Mouse (Mus musculus) heart, postnatal 36 days (tissue): ENCODE results near the gene Smarca4. TPM values are rescaled to one million over a fixed set of nuclear protein-coding genes. Genes with fewer than 3 reads are reported as not detected.

Experiments used
- DNase-seq, 2 experiments: peaks; one replicate each; pipeline ENCODE4 v3.0.0; 2021 to 2022
- intact Hi-C: fragments of 180-260 bp; cut with DNase I; formaldehyde crosslinking; loops from one replicate; pipeline ENCODE4 v1.15.1; 2025
- total RNA-seq, 2 experiments: library from RNA; stranded (reverse); gene quantifications; 2 replicates each; pipeline ENCODE4 v1.2.3; 2021

The Smarca4 gene
- total RNA-seq, 2 experiments from 2014 or later: 48.6 to 51.4 TPM

DNA sequence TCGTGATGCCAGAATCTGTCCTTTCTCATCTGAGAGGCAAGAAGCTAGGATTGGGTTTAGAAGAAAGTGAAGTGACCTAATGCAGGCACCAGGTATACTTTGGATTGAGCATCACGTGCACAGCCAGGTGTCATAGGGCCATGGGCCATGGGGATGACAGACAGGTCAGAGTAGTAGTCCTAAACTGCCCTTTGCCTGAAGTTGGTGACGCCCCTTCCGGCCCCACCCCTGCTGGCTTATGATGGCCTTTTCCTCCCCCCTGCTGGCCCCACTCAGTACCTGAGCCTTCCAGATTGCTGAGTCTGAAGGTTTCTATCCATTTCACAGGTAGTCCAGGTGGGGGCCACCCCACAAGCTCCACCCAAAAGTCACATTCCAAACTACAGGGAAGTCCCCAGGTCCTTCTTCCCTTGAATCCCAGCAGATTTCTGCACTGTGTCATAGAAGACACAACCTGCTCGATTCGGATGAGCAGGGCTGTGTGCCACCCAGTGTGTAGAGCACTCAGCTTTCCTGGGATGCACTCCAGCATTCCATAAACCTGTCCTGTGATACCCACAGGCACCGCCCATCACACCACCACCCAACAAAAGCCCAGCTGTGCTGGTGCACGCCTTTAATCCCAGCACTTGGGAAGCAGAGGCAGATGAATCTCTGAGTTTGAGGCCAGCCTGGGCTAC, 90.8 kb downstream of the Smarca4 start:
- intact Hi-C loops: no loop called here
- no peak for DNase-seq

GRCm38 (mm10) chr9:21709340-21709739, 93.4 kb downstream of the Smarca4 start:
- intact Hi-C loops: no loop called here
- no peak for DNase-seq

GRCm38 (mm10) chr9:21715298-21715697, 99.3 kb downstream of the Smarca4 start:
- DNase-seq: peak in 1 of 2 experiments; percentile 30
- intact Hi-C loops: no loop called here

GRCm38 (mm10) chr9:21717015-21717414, 101.0 kb downstream of the Smarca4 start:
- intact Hi-C loops: no loop called here
- no peak for DNase-seq

- intact Hi-C loops: no loop called here
- DNase-seq: peak in 1 of 2 experiments; percentile 40
Measured at GRCm38 (mm10) chr9:21721036-21721435, 105.1 kb downstream of the Smarca4 start.

DNA sequence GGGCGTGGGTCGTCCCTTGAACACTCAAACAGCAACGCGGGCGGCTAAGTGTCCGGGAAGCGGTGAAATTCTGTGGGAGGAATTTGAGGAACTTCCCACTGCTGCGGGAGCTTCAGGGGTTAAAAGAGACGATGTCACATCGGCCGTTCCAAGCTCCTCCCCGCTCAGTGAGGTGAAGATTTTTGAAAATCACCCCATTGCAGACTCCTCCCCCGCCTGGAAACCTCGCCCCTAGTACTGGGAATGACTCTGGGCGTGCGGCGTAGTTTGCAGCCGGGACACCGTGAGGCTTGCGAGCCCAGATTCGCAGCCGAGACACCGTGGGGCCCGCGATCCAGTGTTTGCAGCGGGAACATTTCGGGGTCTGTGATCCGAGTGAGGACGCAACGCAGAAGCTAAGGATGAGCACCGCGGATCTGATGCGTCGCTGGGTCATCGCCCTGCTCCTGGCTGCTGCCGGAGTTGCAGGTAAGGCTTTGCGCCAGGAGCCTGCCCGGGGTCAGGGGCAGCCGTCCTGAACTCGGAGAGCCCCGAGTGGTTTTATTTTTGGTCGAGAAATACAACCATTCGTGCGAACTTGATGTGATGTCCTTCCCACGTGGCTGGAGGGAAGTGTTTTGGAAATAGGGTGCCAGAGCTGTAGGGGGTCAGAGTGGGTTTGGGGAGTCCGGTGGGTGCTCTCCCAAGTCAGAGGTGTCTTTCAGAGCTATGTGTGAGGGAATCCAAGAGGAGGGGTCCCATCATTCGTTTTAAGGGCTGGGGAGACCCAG, 107.6 kb downstream of the Smarca4 start, which contains the start of gene Ldlr:
Gene Ldlr (plus strand): TSS at position 107 of the 770 bp plus-strand sequence.
- DNase-seq: peak; percentile 76 to 77
- intact Hi-C loops: no loop called here

GRCm38 (mm10) chr9:21724147-21724536, 108.2 kb downstream of the Smarca4 start:
- peak; percentile 84 for DNase-seq
- intact Hi-C loops: no loop called here

GRCm38 (mm10) chr9:21725224-21726121, 109.5 kb downstream of the Smarca4 start:
- intact Hi-C loops: loop anchor here (1.0 kb wide), 1 partner anchor 29 kb away; no protein-coding TSS in a partner anchor
- DNase-seq: no peak

GRCm38 (mm10) chr9:21726218-21726975, 110.4 kb downstream of the Smarca4 start:
- no peak for DNase-seq

GRCm38 (mm10) chr9:21728261-21728832, 112.4 kb downstream of the Smarca4 start:
- no peak for DNase-seq
- intact Hi-C loops: no loop called here

More at GRCm38 (mm10) chr9:21726218-21726975, 110.4 kb downstream of the Smarca4 start:
- intact Hi-C loops: no loop called here

- intact Hi-C loops: no loop called here
- no peak for DNase-seq
Measured at GRCm38 (mm10) chr9:21729264-21729663, 113.3 kb downstream of the Smarca4 start.

GRCm38 (mm10) chr9:21732288-21732687, 116.3 kb downstream of the Smarca4 start:
- no peak for DNase-seq
- intact Hi-C loops: no loop called here

DNA sequence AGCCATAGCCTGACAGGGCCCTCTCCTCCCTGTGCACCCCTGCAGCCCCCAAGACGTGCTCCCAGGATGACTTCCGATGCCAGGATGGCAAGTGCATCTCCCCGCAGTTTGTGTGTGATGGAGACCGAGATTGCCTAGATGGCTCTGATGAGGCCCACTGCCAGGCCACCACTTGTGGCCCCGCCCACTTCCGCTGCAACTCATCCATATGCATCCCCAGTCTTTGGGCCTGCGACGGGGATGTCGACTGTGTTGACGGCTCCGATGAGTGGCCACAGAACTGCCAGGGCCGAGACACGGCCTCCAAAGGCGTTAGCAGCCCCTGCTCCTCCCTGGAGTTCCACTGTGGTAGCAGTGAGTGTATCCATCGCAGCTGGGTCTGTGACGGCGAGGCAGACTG, 117.5 kb downstream of the Smarca4 start:
- intact Hi-C loops: no loop called here
- DNase-seq: no peak

DNA sequence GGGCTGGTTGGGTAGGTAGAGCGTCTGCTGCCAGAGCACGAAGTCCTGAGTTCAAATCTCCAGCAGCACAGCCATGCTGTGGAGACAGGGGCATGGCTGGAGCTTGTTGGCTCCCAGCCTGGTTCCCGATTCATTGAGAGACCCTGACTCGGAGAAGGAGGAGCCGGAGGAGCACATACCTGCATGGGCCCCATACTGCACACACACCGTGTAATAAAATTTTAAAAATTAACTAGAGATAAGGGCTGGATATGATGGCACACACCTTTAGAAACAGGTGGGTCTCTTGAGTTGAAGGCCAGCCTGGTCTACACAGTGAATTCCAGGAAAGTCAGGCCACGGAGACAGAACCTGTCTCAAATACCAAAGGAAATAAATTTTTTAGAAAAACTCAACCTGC, 118.0 kb downstream of the Smarca4 start:
- no peak for DNase-seq
- intact Hi-C loops: no loop called here

DNA sequence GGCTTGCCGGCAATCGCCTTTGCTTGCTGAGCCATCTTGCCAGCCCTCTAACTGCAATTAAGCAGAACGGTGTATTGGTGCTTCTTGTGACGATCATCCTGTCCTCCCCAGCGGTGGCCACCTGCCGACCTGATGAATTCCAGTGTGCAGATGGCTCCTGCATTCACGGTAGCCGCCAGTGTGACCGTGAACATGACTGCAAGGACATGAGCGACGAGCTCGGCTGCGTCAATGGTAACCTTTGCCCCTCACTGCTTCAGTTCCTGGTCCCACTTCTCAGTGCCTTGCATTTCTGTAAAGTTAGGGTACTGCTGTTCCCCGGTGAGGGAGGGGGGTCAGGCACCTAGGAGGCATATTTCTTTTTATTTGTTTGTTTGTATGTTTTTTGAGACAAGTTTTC, 119.2 kb downstream of the Smarca4 start:
- intact Hi-C loops: no loop called here
- no peak for DNase-seq

DNA sequence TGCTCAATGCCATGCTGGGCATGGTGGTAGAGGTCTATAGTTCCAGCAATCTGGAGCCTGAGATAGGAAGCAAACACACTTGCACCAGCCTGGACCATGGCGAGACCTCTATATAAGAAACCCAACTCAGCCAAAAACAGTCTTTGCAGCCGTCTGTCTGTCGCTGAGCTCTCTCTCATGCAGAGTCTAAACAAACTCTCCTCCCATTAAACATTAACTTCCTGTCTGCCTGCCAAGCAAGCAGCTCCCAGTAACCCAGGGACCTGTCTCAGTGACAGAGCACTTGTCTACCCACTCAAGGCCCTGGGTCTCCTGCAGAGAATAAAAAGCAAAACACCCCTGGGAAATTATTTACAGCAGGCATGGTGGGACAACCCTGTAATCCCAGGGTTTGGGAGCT, 120.6 kb downstream of the Smarca4 start:
- intact Hi-C loops: no loop called here
- no peak for DNase-seq

DNA sequence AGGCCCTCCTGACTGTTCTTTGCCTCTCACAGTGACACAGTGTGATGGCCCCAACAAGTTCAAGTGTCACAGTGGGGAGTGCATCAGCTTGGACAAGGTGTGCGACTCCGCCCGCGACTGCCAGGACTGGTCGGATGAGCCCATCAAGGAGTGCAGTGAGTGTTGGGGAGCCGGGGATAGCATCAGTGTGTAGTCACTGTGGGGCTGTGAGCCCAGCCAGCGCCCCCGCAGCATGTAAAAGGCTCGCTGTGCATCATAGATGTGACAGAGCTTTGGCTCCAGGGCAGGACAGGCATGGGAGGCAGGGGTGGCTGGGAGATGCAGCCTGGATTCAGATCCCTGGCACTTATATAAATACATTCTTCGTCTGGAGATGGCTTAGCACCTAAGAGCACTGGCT, 121.2 kb downstream of the Smarca4 start:
- intact Hi-C loops: no loop called here
- DNase-seq: no peak

GRCm38 (mm10) chr9:21738776-21739175, 122.8 kb downstream of the Smarca4 start:
- intact Hi-C loops: no loop called here
- DNase-seq: no peak

- no peak for DNase-seq
- intact Hi-C loops: no loop called here
Measured at GRCm38 (mm10) chr9:21740427-21740826, 124.5 kb downstream of the Smarca4 start.

- DNase-seq: no peak
- intact Hi-C loops: no loop called here
Measured at GRCm38 (mm10) chr9:21741514-21741913, 125.5 kb downstream of the Smarca4 start.
